ENCODE assay signal across 14 mouse cellular contexts in the genomic region with DNA sequence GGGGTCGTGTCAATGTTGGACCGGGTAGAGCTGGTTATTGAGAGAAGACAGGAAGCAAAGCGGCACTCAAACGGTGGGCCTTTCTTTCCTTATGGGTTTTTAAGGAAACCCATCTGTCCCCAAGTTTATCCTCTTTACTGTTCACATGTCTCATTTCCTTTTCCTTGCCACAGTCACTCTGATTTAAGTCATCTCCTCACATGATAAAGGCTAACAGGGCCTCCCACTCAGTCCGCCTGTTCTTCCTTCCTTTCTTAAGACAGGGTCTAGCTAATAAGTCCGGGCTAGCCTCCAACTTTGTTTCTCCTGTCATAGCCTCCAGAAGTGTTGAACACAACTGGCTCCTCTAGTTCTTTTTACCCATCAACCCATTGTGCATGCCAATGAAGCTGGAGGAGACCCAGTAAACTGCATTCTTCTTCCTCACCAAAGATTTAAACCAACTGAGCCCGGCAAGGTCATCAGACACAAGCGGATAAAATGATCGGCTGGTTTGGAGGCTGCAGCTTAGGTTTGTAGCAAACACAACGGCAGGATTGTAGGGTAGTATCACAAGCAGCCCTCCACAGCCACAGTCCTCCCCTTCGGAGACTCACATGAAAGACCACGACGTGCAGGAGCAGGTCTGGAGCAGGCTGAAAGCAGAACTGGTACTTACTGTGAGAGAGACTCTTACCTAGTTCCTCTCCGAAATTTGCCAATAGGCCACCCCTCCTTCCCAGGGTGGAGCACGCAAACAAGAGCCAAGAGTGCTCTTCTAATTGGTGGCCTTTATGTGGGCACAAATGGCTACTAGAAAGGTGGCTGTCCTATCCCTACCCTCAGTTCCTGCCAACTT. TPM values are rescaled to one million over a fixed set of nuclear protein-coding genes. Genes with fewer than 3 reads are reported as not detected.
DNase-seq lines count a peak whose midpoint lies in the region; ATAC-seq lines count a peak whose summit lies in the region.
"Had no signal": no experiment of that assay in that cellular context is flagged by ENCODE, and none has a peak within 500 bp of the region (broad histone marks: within the 10 kb centered on the region; RNA-seq: fewer than 3 reads in every experiment).

No protein-coding gene starts in this region.

- H3K27ac ChIP-seq in heart, embryonic 10.5 days, result no peak overlapping the region
- H3K27ac ChIP-seq in heart, embryonic 11.5 days (ENCODE audit: low read depth, low read length), result no peak overlapping the region
- H3K27ac ChIP-seq: embryonic facial prominence, embryonic 10.5 days; forebrain, embryonic 12.5 days; hindbrain, embryonic 15.5 days; limb, embryonic 13.5 days; midbrain, embryonic 15.5 days had no signal

- H3K9me3 ChIP-seq in heart, embryonic 10.5 days, result no peaks in the 10 kb centered on the region
- H3K9me3 ChIP-seq in heart, embryonic 11.5 days (replicated peaks; ENCODE audit: control insufficient read depth, low read length), result no peaks in the 10 kb centered on the region
- H3K9me3 ChIP-seq: embryonic facial prominence, embryonic 10.5 days; forebrain, embryonic 12.5 days; hindbrain, embryonic 15.5 days; limb, embryonic 13.5 days had no signal

- no peak overlapping the region for H3K9ac ChIP-seq in heart, embryonic 11.5 days (ENCODE audit: low read depth, low read length)
- H3K9ac ChIP-seq: forebrain, embryonic 12.5 days; hindbrain, embryonic 15.5 days; limb, embryonic 13.5 days; midbrain, embryonic 15.5 days had no signal

- peak; percentile 19 for DNase-seq in heart, embryonic 10.5 days (ENCODE audit: low spot score)
- peak; percentile 84 to 85 for DNase-seq in B cell, adult 2 months
- peak; percentile 49 to 50 for DNase-seq in lung, adult 18-20 months
- DNase-seq in neural tube, embryonic 10.5 days (ENCODE audit: extremely low spot score, low spot score), result no peak
- DNase-seq in kidney, adult 18-20 months, result no peak
- no peak for DNase-seq in cerebellum, adult 9-11 months
- DNase-seq: kidney, postnatal 10 days had no signal

- no peak overlapping the region for H3K4me2 ChIP-seq in heart, embryonic 11.5 days
- H3K4me2 ChIP-seq: forebrain, embryonic 12.5 days; hindbrain, embryonic 15.5 days; limb, embryonic 13.5 days; midbrain, embryonic 15.5 days had no signal

- no peaks in the 10 kb centered on the region for H3K36me3 ChIP-seq in heart, embryonic 10.5 days
- H3K36me3 ChIP-seq in heart, embryonic 11.5 days (ENCODE audit: control insufficient read depth, insufficient read depth, low read length), result no peaks in the 10 kb centered on the region
- H3K36me3 ChIP-seq: forebrain, embryonic 12.5 days; hindbrain, embryonic 15.5 days; midbrain, embryonic 15.5 days had no signal

- no peak for ATAC-seq in heart, embryonic 11.5 days (replicated peaks; ENCODE audit: insufficient number of reproducible peaks, low FRiP score, low TSS enrichment)
- ATAC-seq in neutrophil, adult 5-6 weeks (ENCODE audit: extremely low read depth, insufficient number of reproducible peaks, low FRiP score, poor library complexity, severe bottlenecking), result peak; percentile 59
- ATAC-seq: midbrain, embryonic 15.5 days had no signal

- no peaks in the 10 kb centered on the region for H3K27me3 ChIP-seq in heart, embryonic 10.5 days (ENCODE audit: insufficient read depth, poor library complexity, severe bottlenecking)
- H3K27me3 ChIP-seq in heart, embryonic 11.5 days (ENCODE audit: control insufficient read depth, insufficient read depth, low read length), result no peaks in the 10 kb centered on the region
- H3K27me3 ChIP-seq: hindbrain, embryonic 15.5 days; limb, embryonic 13.5 days; midbrain, embryonic 15.5 days had no signal

- WGBS in heart, embryonic 10.5 days, result 78% methylated on average over 15 of the region's 15 CpGs
- 77% methylated on average over 15 of the region's 15 CpGs for WGBS in heart, embryonic 11.5 days (ENCODE audit: insufficient replicate concordance)

- H3K4me1 ChIP-seq in heart, embryonic 10.5 days, result 0 out of 2 replicates have a peak, but pooled peaks cover 6% of the 10 kb centered on the region
- H3K4me1 ChIP-seq in heart, embryonic 11.5 days (ENCODE audit: control insufficient read depth, insufficient read depth, low read length), result peaks cover 3% of the 10 kb centered on the region; the same call in 1 of the 2 replicates
- H3K4me1 ChIP-seq: hindbrain, embryonic 15.5 days had no signal

- no peak overlapping the region for H3K4me3 ChIP-seq in heart, embryonic 10.5 days
- H3K4me3 ChIP-seq in heart, embryonic 11.5 days (ENCODE audit: low read depth, low read length), result no peak overlapping the region
- H3K4me3 ChIP-seq: embryonic facial prominence, embryonic 10.5 days; forebrain, embryonic 12.5 days; hindbrain, embryonic 15.5 days; limb, embryonic 13.5 days; midbrain, embryonic 15.5 days had no signal

RNA-seq across cellular contexts. Expression of a gene that starts 29.0 kb away (rescaled TPM):
- polyA plus RNA-seq in heart, embryonic 10.5 days (2016; fragmentation: Nextera tagmentation; extraction: Ambion mirVana), result 9.3 TPM in 2 replicates
- 9.1 and 9.9 TPM in 2 replicates for polyA plus RNA-seq in heart, embryonic 11.5 days (2014; fragmentation: Nextera tagmentation; extraction: Ambion mirVana)
- 60.1 and 63.2 TPM in 2 replicates for total RNA-seq in neutrophil, adult 5-6 weeks (2017)

Comparison
In these comparisons a context has a peak if more than half of its experiments do, and no peak if none do; other contexts are left out.
1. DNase-seq: peak in heart, embryonic 10.5 days (single experiment), B cell, adult 2 months (2 of 2) and lung, adult 18-20 months (2 of 2); none in neural tube, embryonic 10.5 days (single experiment), kidney, adult 18-20 months (single experiment) and cerebellum, adult 9-11 months (single experiment).